Mouse (Mus musculus) embryo, embryonic 11 days (tissue): ENCODE results near the gene Il13.

Source experiments
- DNase-seq: peaks from one replicate; pipeline ENCODE4 v3.0.0-alpha.2; 2015

The Il13 gene

DNA sequence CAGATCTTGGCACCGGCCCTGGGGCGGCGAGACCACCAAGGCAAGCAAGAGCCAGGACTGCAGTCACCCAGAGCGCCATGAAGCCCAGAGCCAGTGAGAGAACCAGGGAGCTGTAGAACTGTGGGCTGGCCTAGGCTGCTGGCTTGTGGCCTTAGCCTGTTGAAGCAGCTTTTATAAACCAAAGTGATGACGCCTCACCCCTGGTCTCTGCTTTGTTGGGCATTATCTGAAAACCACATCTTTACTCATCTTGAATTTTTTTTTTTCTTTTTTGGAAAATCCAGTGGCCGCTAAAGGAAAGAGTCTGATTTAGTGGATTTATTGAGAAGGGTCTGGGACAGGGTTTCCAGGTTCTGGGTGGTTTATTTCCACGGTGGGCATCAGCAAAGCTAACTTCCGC, at the start of gene Il13:
Il13 (minus strand) TSS at position 147 of the 400 bp plus-strand sequence.
- no peak for DNase-seq

DNA sequence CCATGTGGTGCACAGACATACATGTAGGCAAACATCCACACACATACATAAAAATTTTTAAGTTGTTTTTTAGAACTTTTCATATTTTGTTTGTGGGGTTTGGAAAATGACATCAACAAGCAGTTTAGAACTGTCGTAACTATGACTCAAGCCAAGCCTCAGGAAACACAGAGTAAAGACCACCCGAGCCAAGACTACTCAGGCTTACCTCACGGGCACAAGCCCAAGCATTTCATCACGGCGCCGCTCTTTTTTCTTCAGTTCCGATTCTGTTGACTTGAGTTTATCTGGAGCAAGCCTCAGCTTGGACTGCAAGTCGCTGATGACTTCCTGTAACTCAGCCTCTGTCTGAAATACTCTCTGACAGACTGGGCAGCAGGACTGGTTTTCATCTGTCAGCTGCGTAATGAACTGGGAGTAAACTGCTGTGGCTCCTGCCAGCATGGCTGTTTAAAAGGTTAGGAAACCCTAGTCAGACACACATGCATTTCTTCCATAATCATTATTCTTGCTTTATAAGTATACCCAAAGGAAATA, 48.6 kb upstream of the Il13 start:
- no peak for DNase-seq

- no peak for DNase-seq
Observed at GRCm38 (mm10) chr11:53682170-53682569, 47.7 kb upstream of the Il13 start.

- DNase-seq = no peak
Observed at GRCm38 (mm10) chr11:53681686-53682085, 47.2 kb upstream of the Il13 start.

DNA sequence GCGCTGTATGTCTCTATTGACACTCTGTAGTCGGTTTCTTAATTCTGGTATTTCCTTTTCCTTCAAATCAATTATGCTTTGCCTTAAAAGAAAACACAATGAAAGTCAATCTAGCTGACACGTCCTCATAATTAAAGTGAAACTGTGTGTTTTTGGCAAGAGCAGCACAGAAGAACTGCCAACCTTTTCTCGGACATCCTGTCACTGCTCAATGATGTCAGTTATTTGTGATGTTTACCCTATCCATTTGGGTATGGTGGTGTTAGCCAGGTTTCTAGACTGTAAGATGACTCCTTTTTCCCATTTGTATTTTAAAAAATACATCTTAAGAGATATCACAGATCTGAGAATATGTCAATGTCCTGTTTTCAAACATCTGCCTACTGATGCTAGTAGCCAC, 45.6 kb upstream of the Il13 start:
- no peak for DNase-seq

DNA sequence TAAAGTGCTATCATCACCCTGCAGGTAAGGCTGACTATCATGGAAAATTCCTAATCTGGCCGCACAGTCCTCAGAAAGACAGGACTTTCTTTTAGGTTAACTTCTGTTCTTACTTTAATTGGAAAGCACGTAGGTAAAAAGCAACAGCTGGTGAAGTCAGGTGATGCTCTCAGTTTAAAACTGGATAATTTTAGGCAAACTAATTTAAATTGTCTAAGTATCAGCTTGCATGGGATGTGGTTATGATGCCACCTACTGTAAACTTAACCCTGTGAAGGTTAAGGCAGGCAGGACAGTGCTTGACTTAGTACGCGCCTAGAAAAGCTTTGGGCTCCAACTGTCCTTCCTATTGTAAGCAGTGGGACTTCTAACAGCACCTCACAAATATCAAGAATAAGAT, 36.9 kb upstream of the Il13 start:
- no peak for DNase-seq

- DNase-seq = no peak
Observed at GRCm38 (mm10) chr11:53664091-53664490, 29.6 kb upstream of the Il13 start.

- no peak for DNase-seq
Observed at GRCm38 (mm10) chr11:53662794-53663674, 28.5 kb upstream of the Il13 start.

GRCm38 (mm10) chr11:53657828-53658227, 23.3 kb upstream of the Il13 start:
- no peak for DNase-seq

DNA sequence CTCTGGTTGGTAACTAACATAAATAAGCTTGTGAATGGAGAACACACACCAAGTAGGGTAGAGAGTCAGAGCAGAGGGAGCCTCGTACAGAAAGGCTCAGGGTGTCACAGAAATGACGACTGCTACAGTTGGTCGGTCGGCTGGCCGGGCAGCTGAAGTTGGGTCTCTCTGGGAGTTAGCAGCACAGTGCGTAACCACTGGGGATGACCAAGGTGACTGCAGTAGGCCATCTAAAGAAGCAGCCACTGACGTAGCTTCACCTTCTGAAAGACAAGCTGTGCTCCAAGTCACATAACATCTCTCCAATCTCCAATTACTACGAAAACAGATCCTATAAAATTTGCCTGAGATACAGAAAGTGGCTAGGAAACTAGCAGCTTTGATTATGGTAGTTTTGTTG, 22.9 kb upstream of the Il13 start:
- no peak for DNase-seq

DNA sequence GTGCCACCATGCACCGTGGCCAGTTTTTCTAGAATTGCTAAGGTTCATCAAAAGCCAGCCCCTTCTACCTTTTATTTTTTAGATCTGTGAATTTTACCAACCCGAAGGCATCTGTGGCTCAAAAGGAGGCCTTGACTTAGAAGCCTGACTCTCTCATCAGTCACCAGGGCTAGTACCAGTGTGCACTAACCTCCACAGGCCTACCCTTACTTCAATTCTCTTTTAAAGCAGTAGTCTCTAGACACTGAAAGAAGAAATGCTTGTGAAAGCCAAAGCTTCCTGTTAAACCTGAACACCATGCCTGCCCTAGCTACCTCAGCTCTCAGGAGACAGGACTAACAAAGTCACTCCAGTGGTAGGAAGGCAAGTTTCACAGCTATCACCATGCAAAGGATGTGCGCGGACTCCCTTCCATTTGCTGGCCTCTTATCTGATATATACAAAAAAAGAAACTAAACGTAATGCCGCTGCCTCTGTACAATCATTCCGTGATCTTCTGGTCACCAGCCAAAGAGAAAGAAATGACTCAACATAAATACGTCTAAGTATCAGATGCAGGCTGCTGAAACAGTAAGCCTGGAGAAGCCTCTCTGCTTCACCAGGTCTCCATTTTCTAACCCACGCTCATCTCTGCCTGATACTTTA, 22.2 kb upstream of the Il13 start:
- no peak for DNase-seq

- no peak for DNase-seq
Observed at GRCm38 (mm10) chr11:53655043-53655442, 20.5 kb upstream of the Il13 start.

DNA sequence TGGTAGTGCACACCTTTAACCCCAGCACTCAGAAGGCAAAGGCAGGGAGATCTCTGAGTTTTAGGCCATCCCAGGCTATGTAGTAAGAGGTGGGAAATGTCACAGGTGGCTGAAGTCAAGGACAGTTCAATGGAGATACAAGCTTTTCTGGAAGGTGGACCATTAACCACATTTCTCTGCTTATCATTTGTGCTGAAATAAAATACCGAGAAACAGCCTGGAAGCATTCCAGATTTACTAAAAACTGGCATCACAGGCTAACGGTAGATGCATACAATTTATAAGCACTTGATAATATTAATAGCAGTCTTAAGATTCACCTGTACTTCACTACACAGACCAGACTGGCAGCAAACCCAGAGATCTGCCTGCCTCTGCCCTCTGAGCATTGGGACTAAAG, 17.9 kb upstream of the Il13 start:
- no peak for DNase-seq

DNA sequence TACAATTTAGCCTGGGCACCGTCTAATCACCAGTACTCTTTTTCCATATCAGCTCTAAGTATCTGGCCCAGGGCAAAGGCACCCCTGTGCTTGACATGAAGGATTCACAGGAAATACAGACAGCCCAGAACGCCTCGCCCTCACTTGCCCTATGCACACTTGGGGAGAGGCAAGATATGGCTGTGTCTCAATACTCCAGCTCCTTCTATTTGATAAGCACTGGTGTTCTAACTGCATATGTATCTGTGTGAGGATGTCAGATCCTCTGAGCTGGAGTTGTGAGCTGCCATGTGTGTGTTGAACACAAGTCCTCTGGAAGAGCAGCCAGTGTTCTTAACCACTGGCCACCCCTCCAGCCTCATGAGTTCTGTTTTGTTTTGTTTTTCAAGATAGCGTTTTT, 16.9 kb upstream of the Il13 start:
- no peak for DNase-seq

GRCm38 (mm10) chr11:53644017-53644416, 9.5 kb upstream of the Il13 start:
- DNase-seq = no peak

GRCm38 (mm10) chr11:53642744-53643279, 8.3 kb upstream of the Il13 start:
- DNase-seq = no peak

DNA sequence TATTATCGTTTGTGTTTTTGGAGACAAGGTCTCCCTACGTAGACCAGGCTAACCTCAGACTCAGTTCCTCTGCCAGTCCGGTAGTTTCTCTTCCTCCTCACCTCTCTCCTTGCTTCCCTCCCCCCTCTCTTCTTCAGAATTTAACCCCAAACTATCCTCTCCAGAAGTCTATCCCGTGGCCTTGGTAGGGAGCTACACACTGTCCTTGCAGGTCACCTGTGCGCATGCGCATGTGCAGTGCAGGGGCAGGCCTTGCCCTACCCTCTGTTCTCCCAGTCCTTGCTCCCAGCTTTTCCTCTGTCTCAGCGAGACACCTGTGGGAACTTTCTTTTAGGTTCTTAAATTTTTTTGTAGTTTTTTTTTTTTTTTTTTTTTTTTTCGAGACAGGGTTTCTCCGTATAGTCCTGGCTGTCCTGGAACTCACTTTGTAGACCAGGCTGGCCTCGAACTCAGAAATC, 3.3 kb upstream of the Il13 start:
- DNase-seq = no peak

DNA sequence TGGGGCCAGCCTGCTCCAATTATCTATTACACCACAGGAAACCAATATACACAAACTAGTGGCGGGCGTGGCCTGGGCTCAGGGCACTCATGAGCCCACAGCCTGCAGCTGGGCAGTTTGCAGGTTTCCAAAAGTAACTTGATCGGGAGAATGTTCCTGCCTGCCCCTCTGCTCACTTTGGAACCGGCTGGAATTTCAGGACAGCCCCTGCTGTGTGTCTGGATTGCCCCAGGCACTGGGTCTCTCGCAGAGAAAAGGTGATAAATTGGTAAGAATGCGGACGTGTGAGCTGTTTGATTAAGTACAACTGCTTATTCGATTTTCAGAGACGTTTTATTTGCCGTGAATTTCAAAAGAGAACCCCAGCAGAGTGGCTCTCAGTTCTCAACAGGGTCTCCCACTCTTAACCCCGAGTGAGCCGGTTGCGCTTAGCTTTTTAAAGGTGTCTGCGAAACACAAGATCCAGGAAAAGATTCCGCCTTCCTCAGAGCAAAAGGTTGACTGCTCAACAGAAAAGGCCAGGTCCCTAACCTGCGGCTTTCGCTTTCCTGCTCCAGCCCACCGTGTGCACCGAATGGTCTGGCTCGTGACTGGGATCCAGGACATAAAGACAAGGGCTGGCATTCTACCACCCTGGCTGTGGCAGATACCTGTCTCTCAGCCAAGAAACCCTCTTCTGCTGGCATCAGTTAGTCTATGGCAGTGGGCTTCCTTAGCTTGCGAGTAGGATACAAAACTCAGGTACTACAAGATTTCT, 2.7 kb upstream of the Il13 start:
- DNase-seq = peak; percentile 63

GRCm38 (mm10) chr11:53636183-53636646, 1.7 kb upstream of the Il13 start:
- peak; percentile 48 for DNase-seq

GRCm38 (mm10) chr11:53635590-53636182, 1.2 kb upstream of the Il13 start:
- DNase-seq = no peak

GRCm38 (mm10) chr11:53633644-53634043, 858 bp downstream of the Il13 start:
- no peak for DNase-seq

- DNase-seq = peak; percentile 31
Observed at GRCm38 (mm10) chr11:53632122-53632733, 2.3 kb downstream of the Il13 start.
